Mouse (Mus musculus) kidney, postnatal 0 days (tissue): ENCODE results near the gene Scel. TPM values are rescaled to one million over a fixed set of nuclear protein-coding genes. Genes with fewer than 3 reads are reported as not detected.
A peak's percentile ranks its signal among the peaks of the same experiment; 100 is the strongest.

ENCODE experiments used
- ATAC-seq: fragments of 200-750 bp; cut with Nextera tagmentation; replicated peaks from 2 replicates; pipeline ENCODE4 v1.8.0; 2017; ENCODE audit warnings: low read depth, moderate number of reproducible peaks, moderate TSS enrichment, moderate library complexity; ENCODE audit not compliant: low FRiP score
- DNase-seq: peaks from one replicate; pipeline ENCODE4 v3.0.0-alpha.2; 2016; ENCODE audit warnings: low spot score
- H3K27ac ChIP-seq: fragments of 300-500 bp; sonication (generic); 2 replicates; pipeline ENCODE4 v1.5.1; 2014; ENCODE audit warnings: mild to moderate bottlenecking
- H3K27me3 ChIP-seq: fragments of 300-500 bp; sonication (generic); 2 replicates; pipeline ENCODE4 v1.6.1; 2014; ENCODE audit warnings: low read length, mixed read lengths; ENCODE audit not compliant: insufficient read depth
- H3K36me3 ChIP-seq: fragments of 300-500 bp; sonication (generic); 2 replicates; pipeline ENCODE4 v1.6.1; 2014; ENCODE audit warnings: low read length, mixed read lengths; ENCODE audit not compliant: insufficient read depth
- H3K4me1 ChIP-seq: fragments of 300-500 bp; sonication (generic); replicated peaks from 2 replicates; pipeline ENCODE4 v1.6.1; 2014; ENCODE audit warnings: antibody characterized with exemption, low read length, mixed read lengths; ENCODE audit not compliant: insufficient read depth
- H3K4me2 ChIP-seq: fragments of 300-500 bp; sonication (generic); 2 replicates; pipeline ENCODE4 v1.6.1; 2014; ENCODE audit warnings: mild to moderate bottlenecking, low read length, moderate library complexity, mixed read lengths
- H3K4me3 ChIP-seq: fragments of 300-500 bp; sonication (generic); replicated peaks from 2 replicates; pipeline ENCODE4 v1.5.1; 2014; ENCODE audit warnings: low read depth, low read length
- H3K9ac ChIP-seq: fragments of 300-500 bp; sonication (generic); 2 replicates; pipeline ENCODE4 v1.6.1; 2014; ENCODE audit warnings: low read depth, low read length
- H3K9me3 ChIP-seq: fragments of 300-500 bp; sonication (generic); replicated peaks from 2 replicates; pipeline ENCODE4 v1.6.1; 2016; ENCODE audit warnings: low read length, inconsistent platforms, mixed read lengths
- CTCF ChIP-seq: IDR thresholded peaks from 2 replicates; pipeline ENCODE4 v1.5.1; 2016; ENCODE audit warnings: antibody characterized with exemption, low read depth, mild to moderate bottlenecking, moderate library complexity
- WGBS: fragments of 180-500 bp; shearing (Covaris S2); extraction: QIAGEN DNeasy Blood & Tissue Kit; methylation state at CpG from one replicate; pipeline ENCODE4 v1.1.7; 2014; 5-methylcytosine and 5-hydroxymethylcytosine counted together
- polyA plus RNA-seq: library from polyadenylated mRNA; unstranded; fragments of >200 nt; fragmentation: Nextera tagmentation; extraction: Ambion mirVana; gene quantifications from 2 replicates; pipeline ENCODE4 v1.2.1, GENCODE M21; 2015

The Scel gene
- polyA plus RNA-seq, 1 experiment from 2014 or later, result 4.1 TPM

DNA sequence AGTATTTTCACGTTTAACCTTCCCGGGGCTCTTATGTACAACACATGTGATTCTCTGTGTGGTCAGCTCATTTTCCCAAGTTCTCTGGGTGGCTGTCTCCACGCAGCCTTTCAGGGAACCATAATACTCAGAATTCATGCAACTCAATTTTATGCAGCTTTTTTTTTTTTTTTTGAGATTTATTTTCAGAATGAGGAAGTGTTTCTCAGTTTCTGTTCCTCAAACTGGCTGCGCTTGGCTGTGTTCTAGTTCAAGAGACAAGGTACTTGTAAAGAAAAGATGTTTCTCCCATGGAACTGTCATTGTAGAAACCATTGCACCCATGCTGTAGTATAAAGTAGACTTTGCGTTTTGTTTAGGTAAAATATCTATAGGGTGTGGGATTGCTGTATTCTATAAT is 26.2 kb upstream of the Scel start:
- no peak overlapping the region for H3K27ac ChIP-seq
- H3K4me2 ChIP-seq, result no peak overlapping the region
- H3K9me3 ChIP-seq, result no peaks in the 10 kb centered on the region
- H3K9ac ChIP-seq, result no peak overlapping the region
- WGBS, result 89% methylated on average over 5 of the region's 5 CpGs
- H3K36me3 ChIP-seq, result no peaks in the 10 kb centered on the region
- no peaks in the 10 kb centered on the region for H3K27me3 ChIP-seq
- H3K4me1 ChIP-seq, result no peaks in the 10 kb centered on the region
- TF ChIP-seq CTCF, result no peak
- DNase-seq (no peak), ATAC-seq (no peak)
- no peak overlapping the region for H3K4me3 ChIP-seq

DNA sequence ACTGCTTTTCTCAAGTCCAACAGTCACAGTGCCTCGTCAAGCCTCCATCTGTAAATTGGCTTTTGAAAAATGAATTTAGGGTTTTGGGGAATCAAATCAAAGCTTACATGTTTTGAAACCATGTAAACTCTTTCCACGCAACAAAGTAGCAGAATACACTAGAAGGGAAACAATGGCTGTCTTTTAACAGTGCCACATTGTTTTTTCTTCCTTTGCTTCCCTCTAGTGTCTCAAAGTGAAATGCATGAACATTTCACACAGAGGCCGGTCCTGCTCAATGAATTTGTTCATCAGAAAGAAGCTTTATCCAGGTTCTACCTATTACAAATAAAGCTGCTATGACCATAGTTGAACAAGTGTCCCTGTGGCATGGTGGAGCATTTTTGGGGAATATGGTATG is 24.5 kb upstream of the Scel start:
- no peak overlapping the region for H3K27ac ChIP-seq
- no peaks in the 10 kb centered on the region for H3K27me3 ChIP-seq
- TF ChIP-seq CTCF, result peak; percentile 53; the same call in 1 of the 2 replicates
- H3K9ac ChIP-seq, result no peak overlapping the region
- no peaks in the 10 kb centered on the region for H3K9me3 ChIP-seq
- H3K4me2 ChIP-seq, result no peak overlapping the region
- DNase-seq (peak; percentile 41), ATAC-seq (no peak)
- WGBS, result 63% methylated on average over 3 of the region's 3 CpGs
- no peaks in the 10 kb centered on the region for H3K4me1 ChIP-seq
- no peaks in the 10 kb centered on the region for H3K36me3 ChIP-seq
- H3K4me3 ChIP-seq, result no peak overlapping the region

DNA sequence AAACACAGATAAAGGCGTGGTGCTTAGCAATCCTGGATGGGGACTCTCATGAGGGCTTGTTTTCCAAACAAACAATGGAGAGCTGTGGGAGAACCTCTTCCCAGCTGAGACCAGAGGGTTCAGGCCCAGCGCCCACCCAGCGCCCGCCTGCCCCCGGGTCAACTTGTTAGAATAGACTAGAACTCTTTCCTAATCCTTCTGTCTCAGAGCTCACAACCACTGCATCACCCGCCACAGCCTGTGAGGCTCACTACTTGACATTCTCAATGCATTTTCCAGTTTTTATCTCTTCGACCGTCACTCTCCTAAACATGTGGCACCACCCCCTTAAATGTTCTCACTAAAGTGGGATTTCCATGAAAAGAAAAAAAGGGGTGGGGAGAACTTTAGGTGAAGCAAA is 14.9 kb upstream of the Scel start:
- Histone ChIP-seq H3K27ac (no peak overlapping the region), H3K36me3 (no peaks in the 10 kb centered on the region), H3K4me3 (no peak overlapping the region), H3K27me3 (no peaks in the 10 kb centered on the region), H3K9ac (no peak overlapping the region), H3K4me2 (no peak overlapping the region), H3K4me1 (no peaks in the 10 kb centered on the region), H3K9me3 (no peaks in the 10 kb centered on the region)
- DNase-seq (no peak), ATAC-seq (no peak)
- WGBS, result 71% methylated on average over 8 of the region's 8 CpGs
- no peak for TF ChIP-seq CTCF

DNA sequence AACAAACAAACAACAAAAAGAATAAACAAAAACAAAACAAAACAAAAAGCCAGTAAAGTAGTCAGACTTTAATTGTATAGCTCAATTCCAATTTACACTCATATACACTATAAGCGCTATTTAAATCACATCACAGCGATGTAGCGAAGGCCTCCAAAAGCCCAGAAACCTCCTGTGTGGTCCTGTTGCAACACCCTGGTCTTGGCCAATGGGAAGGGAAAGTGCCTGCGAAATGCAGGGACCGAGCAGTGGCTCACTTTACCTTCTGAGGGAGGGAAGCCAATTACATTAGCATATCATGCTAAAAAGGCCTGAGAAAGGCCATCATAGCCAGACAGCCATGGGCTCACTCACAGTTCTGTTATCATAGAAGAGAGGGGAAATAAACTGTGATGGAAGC is 14.5 kb upstream of the Scel start:
- Histone ChIP-seq H3K27me3 (no peaks in the 10 kb centered on the region), H3K27ac (no peak overlapping the region), H3K36me3 (no peaks in the 10 kb centered on the region), H3K9me3 (no peaks in the 10 kb centered on the region), H3K4me2 (no peak overlapping the region), H3K9ac (no peak overlapping the region), H3K4me1 (no peaks in the 10 kb centered on the region), H3K4me3 (no peak overlapping the region)
- TF ChIP-seq CTCF, result no peak
- no peak for ATAC-seq
- DNase-seq, result no peak
- 84% methylated on average over 5 of the region's 5 CpGs for WGBS

DNA sequence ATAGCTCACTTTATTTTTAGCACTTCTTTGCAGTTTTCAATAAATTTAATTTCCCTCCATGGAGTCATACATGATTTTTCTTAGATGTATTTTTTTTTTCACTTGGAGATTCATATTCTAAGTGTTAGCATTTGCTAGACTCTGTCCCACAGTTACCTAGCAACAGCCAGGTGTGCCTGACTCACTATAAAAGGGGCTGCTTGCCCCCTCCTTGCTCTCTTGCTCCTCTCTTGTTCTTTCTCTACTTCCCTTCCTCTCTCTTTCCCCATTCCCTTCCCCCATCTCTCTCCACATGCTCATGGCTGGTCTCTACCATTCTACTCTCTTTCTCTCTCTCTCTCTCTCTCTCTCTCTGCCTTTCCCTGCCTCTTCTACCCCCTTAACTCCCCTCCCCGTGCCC is 14.1 kb upstream of the Scel start:
- Histone ChIP-seq H3K4me1 (no peaks in the 10 kb centered on the region), H3K27me3 (no peaks in the 10 kb centered on the region), H3K9me3 (no peaks in the 10 kb centered on the region), H3K27ac (no peak overlapping the region), H3K9ac (no peak overlapping the region), H3K4me3 (no peak overlapping the region), H3K36me3 (no peaks in the 10 kb centered on the region), H3K4me2 (no peak overlapping the region)
- no peak for ATAC-seq
- no peak for DNase-seq
- TF ChIP-seq CTCF, result no peak
- 65% methylated on average over 1 of the region's 1 CpGs for WGBS

DNA sequence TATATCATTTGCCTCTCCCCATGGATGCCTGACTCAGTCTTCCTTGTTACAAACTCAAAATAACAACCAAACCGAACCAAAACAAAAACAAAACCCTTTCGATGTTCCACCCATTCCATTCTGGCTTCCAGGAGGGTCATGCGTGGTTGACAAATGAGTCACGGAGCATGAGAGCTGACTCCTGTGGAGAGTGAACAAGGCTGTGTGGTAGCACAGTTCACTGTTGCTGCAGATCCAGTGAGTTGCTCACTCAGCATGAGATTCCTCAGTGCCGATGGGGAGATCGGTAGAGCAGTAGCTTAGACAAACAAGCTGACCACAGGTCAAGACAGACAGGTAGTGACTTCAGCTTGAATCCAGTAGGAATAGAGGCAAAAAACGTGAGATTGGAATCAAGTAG is 12.8 kb upstream of the Scel start:
- H3K4me1 ChIP-seq, result no peaks in the 10 kb centered on the region
- no peak overlapping the region for H3K4me3 ChIP-seq
- H3K27ac ChIP-seq, result no peak overlapping the region
- no peak overlapping the region for H3K9ac ChIP-seq
- WGBS, result 44% methylated on average over 7 of the region's 7 CpGs
- H3K36me3 ChIP-seq, result no peaks in the 10 kb centered on the region
- no peak overlapping the region; the same call in 1 of the 2 replicates for H3K4me2 ChIP-seq
- DNase-seq (no peak), ATAC-seq (0 out of 2 replicates have a peak, but pooled peaks have one; percentile 36)
- no peaks in the 10 kb centered on the region for H3K27me3 ChIP-seq
- H3K9me3 ChIP-seq, result no peaks in the 10 kb centered on the region
- TF ChIP-seq CTCF, result no peak

DNA sequence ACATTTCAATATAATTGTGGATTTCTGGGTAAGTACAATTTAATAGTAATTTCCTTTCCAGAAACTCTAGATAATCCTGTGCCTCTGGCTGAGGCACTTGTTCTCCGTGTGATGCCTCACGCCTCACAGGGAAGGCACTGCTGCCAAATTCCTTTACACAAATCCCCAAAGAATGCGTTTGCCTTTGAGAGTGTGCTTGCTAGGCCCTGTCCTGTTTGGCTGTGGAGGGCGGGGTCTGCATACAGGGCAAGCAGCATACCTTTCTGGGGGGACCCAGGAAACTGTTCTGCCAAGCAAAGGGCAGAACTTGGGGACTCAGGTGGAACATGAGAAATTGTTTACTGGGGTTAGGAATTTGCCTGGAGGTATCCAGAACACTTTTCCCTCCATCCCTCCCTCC is 12.2 kb upstream of the Scel start:
- Histone ChIP-seq H3K27me3 (no peaks in the 10 kb centered on the region), H3K4me1 (no peaks in the 10 kb centered on the region), H3K9ac (no peak overlapping the region), H3K27ac (no peak overlapping the region), H3K36me3 (no peaks in the 10 kb centered on the region), H3K9me3 (no peaks in the 10 kb centered on the region), H3K4me3 (no peak overlapping the region), H3K4me2 (no peak overlapping the region)
- WGBS, result 31% methylated on average over 4 of the region's 4 CpGs
- no peak for TF ChIP-seq CTCF
- DNase-seq (no peak), ATAC-seq (no peak)
